Mouse (Mus musculus): ENCODE measurements around the gene Rnf40. TPM values are rescaled to one million over a fixed set of nuclear protein-coding genes. Genes with fewer than 3 reads are reported as not detected.

Gene Rnf40
- polyA plus RNA-seq, 1 experiment from 2014 or later: 31.4 TPM

DNA sequence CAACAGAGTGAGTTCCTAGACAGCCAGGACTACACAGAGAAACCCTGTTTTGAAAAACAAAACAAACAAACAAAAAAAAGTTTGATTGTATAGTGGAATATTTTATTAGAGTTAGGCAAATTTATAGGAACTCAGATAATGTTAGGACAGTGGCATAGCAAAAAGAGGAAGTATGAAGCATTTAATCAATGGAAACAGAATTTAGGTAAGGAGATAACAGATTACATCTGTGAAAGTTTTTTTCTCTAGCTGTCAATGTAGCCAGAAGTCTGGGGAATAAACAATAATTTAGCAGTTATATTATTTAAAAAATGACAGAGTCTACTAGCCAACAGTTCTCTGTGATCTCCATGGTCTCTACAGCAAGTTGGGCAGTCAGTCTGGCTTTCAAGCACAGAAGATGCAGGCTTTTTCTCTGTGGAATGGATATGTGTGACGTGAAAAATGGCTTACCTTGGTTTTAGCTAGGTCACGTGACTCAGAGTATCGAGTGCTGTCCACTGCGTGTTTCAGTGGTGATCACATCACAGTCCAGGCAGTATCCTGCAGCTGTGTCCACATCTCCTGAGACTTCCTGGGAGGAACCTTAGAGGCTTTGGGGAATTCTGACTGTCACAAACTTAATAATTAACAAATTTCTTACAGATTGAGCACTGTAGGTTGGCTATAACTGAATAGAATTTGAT is 60.1 kb downstream of the Rnf40 start:
- H3K27ac ChIP-seq (ENCODE audit: low read depth, low read length): no peak overlapping the region
- WGBS: 75% methylated on average over 4 of the region's 4 CpGs
- H3K36me3 ChIP-seq (ENCODE audit: control insufficient read depth, insufficient read depth, low read length): no peaks in the 10 kb centered on the region
- H3K9ac ChIP-seq (ENCODE audit: low read depth, low read length): no peak overlapping the region
- H3K27me3 ChIP-seq (ENCODE audit: control insufficient read depth, insufficient read depth, low read length): no peaks in the 10 kb centered on the region
- ATAC-seq (ENCODE audit: low FRiP score) (no peak), DNase-seq (ENCODE audit: low spot score) (no peak)
- H3K4me2 ChIP-seq (replicated peaks; ENCODE audit: low read depth, low read length): no peak overlapping the region
- H3K9me3 ChIP-seq (ENCODE audit: control insufficient read depth, low read length): no peaks in the 10 kb centered on the region
- H3K4me3 ChIP-seq (ENCODE audit: low read depth, low read length): no peak overlapping the region
- H3K4me1 ChIP-seq (replicated peaks; ENCODE audit: control insufficient read depth, insufficient read depth, low read length): no peaks in the 10 kb centered on the region

- Histone ChIP-seq H3K27me3 (ENCODE audit: control insufficient read depth, insufficient read depth, low read length) (no peaks in the 10 kb centered on the region), H3K4me2 (replicated peaks; ENCODE audit: low read depth, low read length) (no peak overlapping the region), H3K27ac (ENCODE audit: low read depth, low read length) (no peak overlapping the region), H3K9me3 (ENCODE audit: control insufficient read depth, low read length) (no peaks in the 10 kb centered on the region), H3K4me3 (ENCODE audit: low read depth, low read length) (no peak overlapping the region), H3K4me1 (replicated peaks; ENCODE audit: control insufficient read depth, insufficient read depth, low read length) (no peaks in the 10 kb centered on the region), H3K36me3 (ENCODE audit: control insufficient read depth, insufficient read depth, low read length) (no peaks in the 10 kb centered on the region), H3K9ac (ENCODE audit: low read depth, low read length) (no peak overlapping the region)
- ATAC-seq (ENCODE audit: low FRiP score) (no peak), DNase-seq (ENCODE audit: low spot score) (no peak)
- WGBS: 84% methylated on average over 6 of the region's 6 CpGs
These were observed 60.6 kb downstream of the Rnf40 start for GRCm38 (mm10) chr7:127649206-127649605.

- H3K27ac ChIP-seq (ENCODE audit: low read depth, low read length): no peak overlapping the region
- DNase-seq (ENCODE audit: low spot score) (no peak), ATAC-seq (ENCODE audit: low FRiP score) (no peak)
- H3K9me3 ChIP-seq (ENCODE audit: control insufficient read depth, low read length): no peaks in the 10 kb centered on the region
- H3K36me3 ChIP-seq (ENCODE audit: control insufficient read depth, insufficient read depth, low read length): no peaks in the 10 kb centered on the region
- H3K4me2 ChIP-seq (replicated peaks; ENCODE audit: low read depth, low read length): no peak overlapping the region
- no peak overlapping the region for H3K9ac ChIP-seq (ENCODE audit: low read depth, low read length)
- H3K4me3 ChIP-seq (ENCODE audit: low read depth, low read length): no peak overlapping the region
- no peaks in the 10 kb centered on the region for H3K4me1 ChIP-seq (replicated peaks; ENCODE audit: control insufficient read depth, insufficient read depth, low read length)
- 85% methylated on average over 2 of the region's 3 CpGs for WGBS
- no peaks in the 10 kb centered on the region for H3K27me3 ChIP-seq (ENCODE audit: control insufficient read depth, insufficient read depth, low read length)
These were observed 63.1 kb downstream of the Rnf40 start for GRCm38 (mm10) chr7:127651624-127652023.

GRCm38 (mm10) chr7:127652050-127652449 is 63.5 kb downstream of the Rnf40 start:
- Histone ChIP-seq H3K36me3 (ENCODE audit: control insufficient read depth, insufficient read depth, low read length) (no peaks in the 10 kb centered on the region), H3K4me1 (replicated peaks; ENCODE audit: control insufficient read depth, insufficient read depth, low read length) (no peaks in the 10 kb centered on the region), H3K9ac (ENCODE audit: low read depth, low read length) (peak overlapping the region; percentile 27; the same call in 1 of the 2 replicates), H3K27me3 (ENCODE audit: control insufficient read depth, insufficient read depth, low read length) (no peaks in the 10 kb centered on the region), H3K4me3 (ENCODE audit: low read depth, low read length) (no peak overlapping the region), H3K4me2 (replicated peaks; ENCODE audit: low read depth, low read length) (no peak overlapping the region), H3K27ac (ENCODE audit: low read depth, low read length) (no peak overlapping the region), H3K9me3 (ENCODE audit: control insufficient read depth, low read length) (no peaks in the 10 kb centered on the region)
- DNase-seq (ENCODE audit: low spot score) (peak; percentile 29), ATAC-seq (ENCODE audit: low FRiP score) (no peak)
- 14% methylated on average over 18 of the region's 18 CpGs for WGBS

DNA sequence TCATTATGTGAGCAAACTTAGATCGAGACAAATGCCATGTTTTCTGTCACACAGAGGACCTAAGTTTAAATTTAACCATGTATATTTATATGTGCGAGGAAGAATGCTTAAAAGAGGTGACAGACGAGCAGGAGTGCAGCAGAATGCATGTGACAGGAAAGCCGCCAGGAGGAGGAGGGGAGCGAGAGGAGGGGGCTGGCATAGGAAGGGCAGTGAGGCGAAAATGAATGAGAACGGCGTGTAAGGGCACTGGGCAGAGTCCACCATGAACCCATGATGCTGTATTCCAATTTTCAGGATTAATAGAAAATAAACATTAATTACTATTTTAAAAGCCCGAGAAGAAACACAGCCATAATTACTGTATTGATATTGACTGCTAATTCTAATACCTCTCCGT is 65.8 kb downstream of the Rnf40 start:
- Histone ChIP-seq H3K4me1 (replicated peaks; ENCODE audit: control insufficient read depth, insufficient read depth, low read length) (no peaks in the 10 kb centered on the region), H3K4me2 (replicated peaks; ENCODE audit: low read depth, low read length) (no peak overlapping the region), H3K9me3 (ENCODE audit: control insufficient read depth, low read length) (no peaks in the 10 kb centered on the region), H3K27me3 (ENCODE audit: control insufficient read depth, insufficient read depth, low read length) (no peaks in the 10 kb centered on the region), H3K27ac (ENCODE audit: low read depth, low read length) (no peak overlapping the region), H3K4me3 (ENCODE audit: low read depth, low read length) (no peak overlapping the region), H3K36me3 (ENCODE audit: control insufficient read depth, insufficient read depth, low read length) (no peaks in the 10 kb centered on the region), H3K9ac (ENCODE audit: low read depth, low read length) (no peak overlapping the region)
- WGBS: 80% methylated on average over 10 of the region's 10 CpGs
- ATAC-seq (ENCODE audit: low FRiP score): no peak
- no peak for DNase-seq (ENCODE audit: low spot score)

Other genes starting within 250 kb of the Rnf40 start
- 5.1 and 5.7 TPM in 2 replicates for gene Zfp768, start 243.2 kb upstream of the Rnf40 start, polyA plus RNA-seq (2014; fragmentation: Nextera tagmentation; extraction: Ambion mirVana)
- 6.7 and 9.6 TPM in 2 replicates for gene Zfp747, start 212.7 kb upstream of the Rnf40 start, polyA plus RNA-seq (2014; fragmentation: Nextera tagmentation; extraction: Ambion mirVana)
- gene 9130019O22Rik, start 201.6 kb upstream of the Rnf40 start, polyA plus RNA-seq (2014; fragmentation: Nextera tagmentation; extraction: Ambion mirVana): 5.4 and 6.2 TPM in 2 replicates
- gene E430018J23Rik, start 195.1 kb upstream of the Rnf40 start, polyA plus RNA-seq (2014; fragmentation: Nextera tagmentation; extraction: Ambion mirVana): 6.1 and 6.3 TPM in 2 replicates
- 6.9 and 8.1 TPM in 2 replicates for gene Zfp764, start 181.9 kb upstream of the Rnf40 start, polyA plus RNA-seq (2014; fragmentation: Nextera tagmentation; extraction: Ambion mirVana)
- gene Zfp688, start 166.7 kb upstream of the Rnf40 start, polyA plus RNA-seq (2014; fragmentation: Nextera tagmentation; extraction: Ambion mirVana): 29.8 and 33.6 TPM in 2 replicates
- 12.8 and 13.5 TPM in 2 replicates for gene Zfp689, start 139.6 kb upstream of the Rnf40 start, polyA plus RNA-seq (2014; fragmentation: Nextera tagmentation; extraction: Ambion mirVana)
- 61.4 and 72.1 TPM in 2 replicates for gene Prr14, start 129.2 kb upstream of the Rnf40 start, polyA plus RNA-seq (2014; fragmentation: Nextera tagmentation; extraction: Ambion mirVana)
- 10.5 and 15.1 TPM in 2 replicates for gene Fbrs, start 109.6 kb upstream of the Rnf40 start, polyA plus RNA-seq (2014; fragmentation: Nextera tagmentation; extraction: Ambion mirVana)
- gene Srcap, start 76.8 kb upstream of the Rnf40 start, polyA plus RNA-seq (2014; fragmentation: Nextera tagmentation; extraction: Ambion mirVana): 58.1 and 81.5 TPM in 2 replicates
- 20.0 and 26.0 TPM in 2 replicates for gene Gm42715, start 69.2 kb upstream of the Rnf40 start, polyA plus RNA-seq (2014; fragmentation: Nextera tagmentation; extraction: Ambion mirVana)
- 7.7 and 8.6 TPM in 2 replicates for gene Tmem265, start 27.4 kb upstream of the Rnf40 start, polyA plus RNA-seq (2014; fragmentation: Nextera tagmentation; extraction: Ambion mirVana)
- gene Phkg2, start 15.4 kb upstream of the Rnf40 start, polyA plus RNA-seq (2014; fragmentation: Nextera tagmentation; extraction: Ambion mirVana): 50.4 and 54.0 TPM in 2 replicates
- gene Ccdc189, start 172 bp upstream of the Rnf40 start, polyA plus RNA-seq (2014; fragmentation: Nextera tagmentation; extraction: Ambion mirVana): 11.9 and 16.4 TPM in 2 replicates
- 28.0 and 31.0 TPM in 2 replicates for gene Zfp629, start 27.0 kb downstream of the Rnf40 start, polyA plus RNA-seq (2014; fragmentation: Nextera tagmentation; extraction: Ambion mirVana)
- 58.4 and 61.5 TPM in 2 replicates for gene Bcl7c, start 120.2 kb downstream of the Rnf40 start, polyA plus RNA-seq (2014; fragmentation: Nextera tagmentation; extraction: Ambion mirVana)
- 6.8 and 9.2 TPM in 2 replicates for gene Ctf1, start 124.0 kb downstream of the Rnf40 start, polyA plus RNA-seq (2014; fragmentation: Nextera tagmentation; extraction: Ambion mirVana)
- 0.15 and 0.22 TPM in 2 replicates for gene Ctf2, start 143.4 kb downstream of the Rnf40 start, polyA plus RNA-seq (2014; fragmentation: Nextera tagmentation; extraction: Ambion mirVana)
- 6.2 and 10.7 TPM in 2 replicates for gene Fbxl19, start 155.8 kb downstream of the Rnf40 start, polyA plus RNA-seq (2014; fragmentation: Nextera tagmentation; extraction: Ambion mirVana)
- gene Orai3, start 181.0 kb downstream of the Rnf40 start, polyA plus RNA-seq (2014; fragmentation: Nextera tagmentation; extraction: Ambion mirVana): 6.7 and 8.5 TPM in 2 replicates
- 21.3 and 22.4 TPM in 2 replicates for gene Setd1a, start 187.9 kb downstream of the Rnf40 start, polyA plus RNA-seq (2014; fragmentation: Nextera tagmentation; extraction: Ambion mirVana)
- gene Gm49388, start 196.8 kb downstream of the Rnf40 start, polyA plus RNA-seq (2014; fragmentation: Nextera tagmentation; extraction: Ambion mirVana): not detected in 2 replicates
- 7.6 and 7.8 TPM in 2 replicates for gene Hsd3b7, start 211.8 kb downstream of the Rnf40 start, polyA plus RNA-seq (2014; fragmentation: Nextera tagmentation; extraction: Ambion mirVana)
- 11.6 and 15.0 TPM in 2 replicates for gene Stx4a, start 235.5 kb downstream of the Rnf40 start, polyA plus RNA-seq (2014; fragmentation: Nextera tagmentation; extraction: Ambion mirVana)
- gene Stx1b, start 235.8 kb downstream of the Rnf40 start, polyA plus RNA-seq (2014; fragmentation: Nextera tagmentation; extraction: Ambion mirVana): 9.1 and 10.1 TPM in 2 replicates